Mouse (Mus musculus): Measurements from ENCODE around the gene Aqp9. TPM values are rescaled to one million over a fixed set of nuclear protein-coding genes. Genes with fewer than 3 reads are reported as not detected.

Aqp9 gene
- polyA plus RNA-seq, 1 experiment from 2014 or later = 0.18 TPM

DNA sequence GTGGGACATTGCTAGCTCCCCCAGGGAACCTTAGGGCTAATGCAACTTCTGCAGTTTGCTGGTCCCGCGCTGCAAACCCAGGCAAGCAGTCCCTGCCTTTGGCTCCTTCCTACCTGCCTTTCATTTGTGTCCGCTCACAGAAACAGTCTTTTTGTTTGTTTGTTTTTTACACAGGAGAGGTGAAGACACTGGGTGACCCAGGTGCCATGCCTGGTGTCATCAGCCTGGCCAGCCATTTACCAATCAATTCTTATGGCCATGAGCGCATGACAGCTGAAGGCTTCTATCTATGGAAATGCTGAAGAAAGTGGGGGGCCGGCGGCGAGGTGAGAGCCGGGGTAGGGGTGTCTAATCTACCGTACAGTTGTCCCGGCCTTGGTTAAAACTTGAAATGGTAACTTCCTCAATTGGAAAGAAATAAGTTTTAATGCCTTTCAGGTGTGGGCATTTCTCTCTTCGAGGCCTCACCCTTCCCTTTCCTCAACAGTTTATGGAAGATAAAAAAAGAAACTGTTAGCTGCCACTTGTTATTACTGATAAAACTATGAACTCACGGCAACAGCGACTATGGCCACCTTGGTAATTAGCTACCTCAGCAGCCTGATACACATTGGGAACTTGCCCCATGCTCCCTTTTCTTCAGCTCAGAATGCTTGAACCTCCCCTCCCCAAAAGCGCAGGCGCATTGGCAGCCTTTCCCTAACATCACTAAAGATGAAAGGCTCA is 10.4 kb downstream of the Aqp9 start:
- no peak overlapping the region for H3K9ac ChIP-seq
- H3K9me3 ChIP-seq (replicated peaks) = no peaks in the 10 kb centered on the region
- 77% methylated on average over 15 of the region's 15 CpGs for WGBS
- H3K27ac ChIP-seq (ENCODE audit: poor library complexity, severe bottlenecking) = no peak overlapping the region
- H3K27me3 ChIP-seq (replicated peaks) = no peaks in the 10 kb centered on the region
- no peak overlapping the region for H3K4me3 ChIP-seq
- no peak for ATAC-seq (ENCODE audit: insufficient number of reproducible peaks, low FRiP score)
- 0 out of 2 replicates have a peak, but pooled peaks cover 6% of the 10 kb centered on the region for H3K4me1 ChIP-seq (replicated peaks)
- H3K4me2 ChIP-seq = no peak overlapping the region
- no peaks in the 10 kb centered on the region for H3K36me3 ChIP-seq

DNA sequence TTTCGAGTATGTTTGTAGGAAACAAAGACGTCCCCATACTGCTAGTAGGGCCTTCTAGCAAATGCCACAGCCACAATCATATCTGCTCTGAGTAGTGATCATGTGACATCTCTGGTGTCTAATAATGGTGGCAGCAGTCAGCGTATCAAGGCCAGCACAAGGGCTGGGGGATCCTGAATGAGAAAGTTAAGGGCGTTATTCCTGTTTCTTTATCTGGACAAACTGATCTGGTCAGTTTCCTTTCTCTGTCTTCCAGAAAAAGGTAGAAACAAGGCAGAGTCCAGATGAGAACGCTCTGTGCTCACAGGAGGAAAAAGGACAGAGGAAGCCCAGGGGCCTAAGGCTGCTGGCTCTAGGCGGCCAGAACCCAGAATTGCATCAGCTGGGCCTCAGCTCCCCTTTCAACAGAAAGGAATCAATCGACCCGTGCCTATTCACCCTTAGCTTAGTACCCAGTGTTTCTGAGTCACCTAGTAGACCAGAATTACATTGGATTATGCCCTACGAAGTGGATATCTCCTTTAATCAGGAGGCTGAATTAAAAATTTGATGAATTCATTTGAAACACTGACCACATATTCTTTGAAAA is 11.9 kb downstream of the Aqp9 start:
- WGBS = 61% methylated on average over 9 of the region's 9 CpGs
- H3K27ac ChIP-seq (ENCODE audit: poor library complexity, severe bottlenecking) = no peak overlapping the region
- H3K4me2 ChIP-seq = no peak overlapping the region
- H3K27me3 ChIP-seq (replicated peaks) = no peaks in the 10 kb centered on the region
- H3K9me3 ChIP-seq (replicated peaks) = no peaks in the 10 kb centered on the region
- H3K4me1 ChIP-seq (replicated peaks) = 0 out of 2 replicates have a peak, but pooled peaks cover 6% of the 10 kb centered on the region
- no peaks in the 10 kb centered on the region for H3K36me3 ChIP-seq
- H3K9ac ChIP-seq = no peak overlapping the region
- no peak for ATAC-seq (ENCODE audit: insufficient number of reproducible peaks, low FRiP score)
- no peak overlapping the region for H3K4me3 ChIP-seq

- no peak for ATAC-seq (ENCODE audit: insufficient number of reproducible peaks, low FRiP score)
Observed at GRCm38 (mm10) chr9:71155399-71156005, 13.0 kb downstream of the Aqp9 start.

GRCm38 (mm10) chr9:71151386-71151785 is 17.1 kb downstream of the Aqp9 start:
- Histone ChIP-seq H3K9me3 (replicated peaks) (no peaks in the 10 kb centered on the region), H3K4me3 (no peak overlapping the region), H3K27me3 (replicated peaks) (no peaks in the 10 kb centered on the region), H3K4me2 (no peak overlapping the region), H3K27ac (ENCODE audit: poor library complexity, severe bottlenecking) (no peak overlapping the region), H3K4me1 (replicated peaks) (peaks cover 10% of the 10 kb centered on the region), H3K36me3 (no peaks in the 10 kb centered on the region), H3K9ac (no peak overlapping the region)
- 64% methylated on average over 6 of the region's 6 CpGs for WGBS
- no peak for ATAC-seq (ENCODE audit: insufficient number of reproducible peaks, low FRiP score)

More at GRCm38 (mm10) chr9:71155399-71156005, 13.0 kb downstream of the Aqp9 start:
- Histone ChIP-seq H3K4me3 (no peak overlapping the region), H3K27ac (ENCODE audit: poor library complexity, severe bottlenecking) (no peak overlapping the region), H3K9ac (no peak overlapping the region), H3K27me3 (replicated peaks) (no peaks in the 10 kb centered on the region), H3K36me3 (no peaks in the 10 kb centered on the region), H3K4me2 (no peak overlapping the region), H3K9me3 (replicated peaks) (no peaks in the 10 kb centered on the region), H3K4me1 (replicated peaks) (0 out of 2 replicates have a peak, but pooled peaks cover 6% of the 10 kb centered on the region)
- 81% methylated on average over 7 of the region's 7 CpGs for WGBS

- no peaks in the 10 kb centered on the region for H3K27me3 ChIP-seq (replicated peaks)
- no peaks in the 10 kb centered on the region for H3K36me3 ChIP-seq
- H3K9me3 ChIP-seq (replicated peaks) = no peaks in the 10 kb centered on the region
- WGBS = 73% methylated on average over 4 of the region's 4 CpGs
- no peak overlapping the region for H3K4me2 ChIP-seq
- H3K4me1 ChIP-seq (replicated peaks) = peaks cover 14% of the 10 kb centered on the region
- ATAC-seq (ENCODE audit: insufficient number of reproducible peaks, low FRiP score) = no peak
- H3K27ac ChIP-seq (ENCODE audit: poor library complexity, severe bottlenecking) = no peak overlapping the region
- no peak overlapping the region for H3K4me3 ChIP-seq
- H3K9ac ChIP-seq = no peak overlapping the region
Observed at GRCm38 (mm10) chr9:71150175-71150574, 18.3 kb downstream of the Aqp9 start.

- H3K4me3 ChIP-seq = no peak overlapping the region
- no peak overlapping the region for H3K4me2 ChIP-seq
- H3K9me3 ChIP-seq (replicated peaks) = no peaks in the 10 kb centered on the region
- no peak overlapping the region for H3K27ac ChIP-seq (ENCODE audit: poor library complexity, severe bottlenecking)
- H3K9ac ChIP-seq = no peak overlapping the region
- no peaks in the 10 kb centered on the region for H3K27me3 ChIP-seq (replicated peaks)
- ATAC-seq (ENCODE audit: insufficient number of reproducible peaks, low FRiP score) = no peak
- H3K36me3 ChIP-seq = no peaks in the 10 kb centered on the region
- peaks cover 14% of the 10 kb centered on the region for H3K4me1 ChIP-seq (replicated peaks)
Observed at GRCm38 (mm10) chr9:71148890-71149289, 19.6 kb downstream of the Aqp9 start.

DNA sequence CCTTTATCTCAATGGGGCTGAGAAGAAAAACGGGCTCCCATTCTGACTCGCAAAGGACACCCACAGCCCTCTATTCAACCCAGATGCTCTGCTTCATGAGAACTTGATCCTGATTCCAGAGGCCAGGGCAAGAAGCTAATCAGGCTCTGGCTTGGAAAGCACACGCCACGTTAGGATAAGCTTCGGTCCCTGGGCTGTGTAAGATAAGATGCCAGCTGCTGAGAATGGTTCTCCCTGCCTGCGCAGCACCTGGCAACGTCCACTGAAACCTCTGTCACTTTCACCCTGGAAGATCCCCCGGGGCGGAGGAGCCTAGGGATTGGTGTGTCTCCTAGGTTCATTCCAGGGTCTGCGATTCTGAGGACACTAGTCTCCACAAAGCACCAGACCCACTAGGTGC is 22.3 kb downstream of the Aqp9 start:
- Histone ChIP-seq H3K36me3 (no peaks in the 10 kb centered on the region), H3K4me3 (no peak overlapping the region), H3K4me2 (no peak overlapping the region), H3K27me3 (replicated peaks) (no peaks in the 10 kb centered on the region), H3K9me3 (replicated peaks) (no peaks in the 10 kb centered on the region), H3K4me1 (replicated peaks) (peaks cover 14% of the 10 kb centered on the region), H3K27ac (ENCODE audit: poor library complexity, severe bottlenecking) (no peak overlapping the region), H3K9ac (no peak overlapping the region)
- no peak for ATAC-seq (ENCODE audit: insufficient number of reproducible peaks, low FRiP score)
- WGBS = 39% methylated on average over 10 of the region's 10 CpGs

DNA sequence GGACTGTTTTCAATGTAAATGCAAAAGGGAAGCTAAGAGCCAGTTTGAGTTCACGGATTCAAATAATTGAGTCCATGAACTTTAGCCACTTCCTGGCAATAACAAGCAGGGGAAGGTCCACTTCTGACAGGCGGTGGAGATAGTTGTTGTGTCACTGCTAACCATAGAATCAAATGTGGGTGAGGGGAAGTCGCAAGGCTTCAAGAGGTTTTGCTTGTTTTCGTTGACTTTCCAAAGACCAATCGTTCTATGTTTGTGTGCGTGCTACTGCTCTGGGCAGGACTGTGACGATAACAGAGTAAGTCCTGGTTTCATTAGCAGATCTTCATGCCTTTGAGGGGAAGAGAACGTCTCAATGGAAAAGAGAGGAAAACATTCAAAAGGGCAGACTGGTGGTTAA is 28.3 kb downstream of the Aqp9 start:
- no peak overlapping the region for H3K4me2 ChIP-seq
- no peak overlapping the region for H3K4me3 ChIP-seq
- no peaks in the 10 kb centered on the region for H3K36me3 ChIP-seq
- no peak overlapping the region for H3K9ac ChIP-seq
- ATAC-seq (ENCODE audit: insufficient number of reproducible peaks, low FRiP score) = no peak
- H3K9me3 ChIP-seq (replicated peaks) = no peaks in the 10 kb centered on the region
- no peak overlapping the region for H3K27ac ChIP-seq (ENCODE audit: poor library complexity, severe bottlenecking)
- no peaks in the 10 kb centered on the region for H3K4me1 ChIP-seq (replicated peaks)
- 72% methylated on average over 8 of the region's 8 CpGs for WGBS
- no peaks in the 10 kb centered on the region for H3K27me3 ChIP-seq (replicated peaks)

- Histone ChIP-seq H3K4me2 (no peak overlapping the region), H3K27me3 (replicated peaks) (no peaks in the 10 kb centered on the region), H3K4me3 (no peak overlapping the region), H3K9ac (no peak overlapping the region), H3K9me3 (replicated peaks) (no peaks in the 10 kb centered on the region), H3K4me1 (replicated peaks) (no peaks in the 10 kb centered on the region), H3K36me3 (no peaks in the 10 kb centered on the region), H3K27ac (ENCODE audit: poor library complexity, severe bottlenecking) (no peak overlapping the region)
- 57% methylated on average over 2 of the region's 2 CpGs for WGBS
- no peak for ATAC-seq (ENCODE audit: insufficient number of reproducible peaks, low FRiP score)
Observed at GRCm38 (mm10) chr9:71138936-71139335, 29.5 kb downstream of the Aqp9 start.

DNA sequence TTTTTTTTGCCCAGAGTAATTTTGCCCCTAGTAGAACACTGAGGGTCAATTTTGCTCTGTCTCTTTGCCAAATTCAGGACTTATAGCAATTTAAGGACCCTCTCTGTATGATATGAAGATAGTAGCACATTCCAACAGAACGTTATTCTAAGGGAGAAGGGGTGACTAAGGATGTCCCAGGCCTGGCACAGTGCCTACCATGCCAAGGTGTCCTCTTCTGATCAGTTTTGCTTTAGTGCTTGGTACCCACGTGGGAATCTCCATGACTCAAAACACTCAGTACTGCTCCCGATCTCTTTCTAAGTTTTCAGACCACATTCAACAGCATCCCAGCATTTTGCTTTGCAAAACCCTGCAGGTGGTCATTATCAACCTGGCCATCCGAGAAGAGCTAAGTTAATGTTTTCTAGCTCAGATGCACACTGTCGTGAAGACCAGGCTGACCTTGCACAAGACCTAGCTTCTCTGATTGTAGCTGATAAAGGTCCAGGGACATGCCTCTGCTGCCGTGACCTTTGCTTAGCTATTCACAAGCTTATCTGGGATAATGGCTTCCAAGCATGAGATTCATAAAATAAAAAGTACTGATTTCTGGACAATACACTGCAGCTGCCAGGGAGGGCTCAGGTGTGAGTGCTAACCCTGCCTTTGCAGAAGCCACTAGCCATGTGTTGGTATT is 31.1 kb downstream of the Aqp9 start:
- no peak overlapping the region for H3K4me2 ChIP-seq
- H3K9ac ChIP-seq = no peak overlapping the region
- 63% methylated on average over 6 of the region's 6 CpGs for WGBS
- no peaks in the 10 kb centered on the region for H3K36me3 ChIP-seq
- H3K27ac ChIP-seq (ENCODE audit: poor library complexity, severe bottlenecking) = no peak overlapping the region
- H3K4me3 ChIP-seq = no peak overlapping the region
- H3K27me3 ChIP-seq (replicated peaks) = no peaks in the 10 kb centered on the region; the same call in 1 of the 2 replicates
- no peaks in the 10 kb centered on the region for H3K4me1 ChIP-seq (replicated peaks)
- ATAC-seq (ENCODE audit: insufficient number of reproducible peaks, low FRiP score) = no peak
- no peaks in the 10 kb centered on the region for H3K9me3 ChIP-seq (replicated peaks)

DNA sequence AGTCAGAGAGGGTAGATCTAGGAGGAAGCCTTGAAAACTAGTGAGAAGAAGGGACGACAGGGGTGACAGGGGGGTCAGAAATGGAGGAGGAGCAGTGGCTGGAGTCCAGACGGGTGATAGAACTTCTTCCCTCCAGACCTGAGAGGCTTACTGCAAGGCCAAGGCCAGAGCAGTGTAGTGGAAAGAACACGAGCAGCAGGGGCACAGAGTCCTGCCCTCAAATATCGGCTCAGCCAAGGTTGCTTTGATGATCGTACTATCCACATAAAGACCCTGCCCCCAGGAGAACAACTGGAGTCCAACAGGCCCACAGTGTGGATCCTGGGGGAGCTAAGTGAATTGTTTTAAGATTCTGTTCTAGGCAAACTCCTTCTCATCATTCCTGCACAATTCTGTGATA is 33.4 kb downstream of the Aqp9 start:
- Histone ChIP-seq H3K27me3 (replicated peaks) (peaks cover 11% of the 10 kb centered on the region), H3K27ac (ENCODE audit: poor library complexity, severe bottlenecking) (no peak overlapping the region), H3K4me3 (no peak overlapping the region), H3K4me1 (replicated peaks) (no peaks in the 10 kb centered on the region), H3K36me3 (no peaks in the 10 kb centered on the region), H3K9me3 (replicated peaks) (no peaks in the 10 kb centered on the region), H3K4me2 (no peak overlapping the region), H3K9ac (no peak overlapping the region)
- ATAC-seq (ENCODE audit: insufficient number of reproducible peaks, low FRiP score) = no peak
- WGBS = 68% methylated on average over 5 of the region's 5 CpGs

Data from heart, embryonic 12.5 days (tissue).